Mouse (Mus musculus) limb, embryonic 13.5 days (tissue): ENCODE data around the gene Magi1. TPM values are rescaled to one million over a fixed set of nuclear protein-coding genes. Genes with fewer than 3 reads are reported as not detected.
A peak's percentile ranks its signal among the peaks of the same experiment; 100 is the strongest.

Experiments
- ATAC-seq: fragments of 200-750 bp; cut with Nextera tagmentation; 2 replicates; pipeline ENCODE4 v1.8.0; 2017; ENCODE audit warnings: low read depth, moderate number of reproducible peaks, moderate TSS enrichment; ENCODE audit not compliant: low FRiP score
- H3K27ac ChIP-seq: fragments of 300-500 bp; sonication (generic); 2 replicates; pipeline ENCODE4 v1.5.1; 2015; ENCODE audit warnings: inconsistent platforms, mild to moderate bottlenecking, moderate library complexity
- H3K27me3 ChIP-seq: fragments of 300-500 bp; sonication (generic); 2 replicates; pipeline ENCODE4 v1.6.1; 2015; ENCODE audit warnings: mild to moderate bottlenecking, inconsistent platforms
- H3K36me3 ChIP-seq: fragments of 300-500 bp; sonication (generic); 2 replicates; pipeline ENCODE4 v1.6.1; 2015; ENCODE audit warnings: inconsistent platforms, mild to moderate bottlenecking, moderate library complexity
- H3K4me1 ChIP-seq: fragments of 300-500 bp; sonication (generic); 2 replicates; pipeline ENCODE4 v1.6.1; 2015; ENCODE audit warnings: inconsistent platforms
- H3K4me2 ChIP-seq: fragments of 300-500 bp; sonication (generic); replicated peaks from 2 replicates; pipeline ENCODE4 v1.6.1; 2015; ENCODE audit warnings: inconsistent platforms, mild to moderate bottlenecking, moderate library complexity
- H3K4me3 ChIP-seq: fragments of 300-500 bp; sonication (generic); 2 replicates; pipeline ENCODE4 v1.5.1; 2015; ENCODE audit warnings: moderate library complexity, mild to moderate bottlenecking, inconsistent platforms
- H3K9ac ChIP-seq: fragments of 300-500 bp; sonication (generic); 2 replicates; pipeline ENCODE4 v1.6.1; 2015; ENCODE audit warnings: mild to moderate bottlenecking, inconsistent platforms
- H3K9me3 ChIP-seq: fragments of 300-500 bp; sonication (generic); 2 replicates; pipeline ENCODE4 v1.6.1; 2016; ENCODE audit warnings: inconsistent platforms
- WGBS: fragments of 180-500 bp; shearing (Covaris S2); methylation state at CpG from one replicate; pipeline ENCODE4 v1.1.7; 2015; 5-methylcytosine and 5-hydroxymethylcytosine counted together
- polyA plus RNA-seq: library from polyadenylated mRNA; unstranded; fragments of >200 nt; fragmentation: Nextera tagmentation; extraction: Ambion mirVana; gene quantifications from 2 replicates; pipeline ENCODE4 v1.2.1, GENCODE M21; 2015

The Magi1 gene
- polyA plus RNA-seq, 1 experiment from 2014 or later: 13.9 TPM

- Histone ChIP-seq H3K9me3 (no peaks in the 10 kb centered on the region), H3K4me1 (peaks cover 18% of the 10 kb centered on the region), H3K4me3 (no peak overlapping the region), H3K36me3 (no peaks in the 10 kb centered on the region), H3K27me3 (no peaks in the 10 kb centered on the region), H3K4me2 (no peak overlapping the region), H3K27ac (no peak overlapping the region), H3K9ac (no peak overlapping the region)
- whole genome bisulfite sequencing: 57% methylated on average over 2 of the region's 2 CpGs
- ATAC-seq: no peak
Observed at GRCm38 (mm10) chr6:93968721-93969120, 315.0 kb downstream of the Magi1 start.

- no peak overlapping the region for H3K9ac ChIP-seq
- H3K27ac ChIP-seq: 0 out of 2 replicates have a peak overlapping the region, but pooled peaks have one; percentile 22
- H3K4me2 ChIP-seq: no peak overlapping the region
- H3K4me1 ChIP-seq: 0 out of 2 replicates have a peak, but pooled peaks cover 3% of the 10 kb centered on the region
- 66% methylated on average over 5 of the region's 5 CpGs for WGBS
- no peaks in the 10 kb centered on the region for H3K27me3 ChIP-seq
- H3K36me3 ChIP-seq: no peaks in the 10 kb centered on the region
- H3K9me3 ChIP-seq: no peaks in the 10 kb centered on the region
- no peak overlapping the region for H3K4me3 ChIP-seq
- ATAC-seq: no peak
Observed at GRCm38 (mm10) chr6:93962757-93963336, 320.9 kb downstream of the Magi1 start.

DNA sequence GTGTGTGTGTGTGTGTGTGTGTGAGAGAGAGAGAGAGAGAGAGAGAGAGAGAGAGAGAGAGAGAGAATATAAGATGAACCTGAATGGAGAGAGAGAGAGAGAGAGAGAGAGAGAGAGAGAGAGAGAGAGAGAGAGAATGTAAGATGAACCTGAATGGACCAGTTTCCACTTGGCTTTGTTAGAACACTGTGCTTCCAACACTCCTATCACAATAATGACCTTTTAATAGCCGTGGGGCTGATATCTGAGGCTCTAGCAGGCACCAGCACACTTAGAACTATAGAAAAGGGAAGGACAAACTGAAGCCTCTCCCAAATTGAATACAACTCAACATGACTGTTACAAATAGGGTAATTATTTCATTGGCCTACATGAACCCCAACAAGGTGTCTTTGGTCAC, 321.9 kb downstream of the Magi1 start:
- 77% methylated on average over 1 of the region's 1 CpGs for WGBS
- Histone ChIP-seq H3K4me3 (no peak overlapping the region), H3K27me3 (no peaks in the 10 kb centered on the region), H3K27ac (no peak overlapping the region), H3K4me2 (no peak overlapping the region), H3K36me3 (no peaks in the 10 kb centered on the region), H3K9me3 (no peaks in the 10 kb centered on the region), H3K4me1 (peaks cover 5% of the 10 kb centered on the region; the same call in 1 of the 2 replicates), H3K9ac (no peak overlapping the region)
- no peak for ATAC-seq

GRCm38 (mm10) chr6:93957172-93957571, 326.5 kb downstream of the Magi1 start:
- ATAC-seq: no peak
- peaks cover 24% of the 10 kb centered on the region for H3K4me1 ChIP-seq
- no peak overlapping the region for H3K9ac ChIP-seq
- H3K4me2 ChIP-seq: no peak overlapping the region
- H3K27me3 ChIP-seq: no peaks in the 10 kb centered on the region
- 49% methylated on average over 2 of the region's 2 CpGs for WGBS
- H3K27ac ChIP-seq: no peak overlapping the region
- H3K4me3 ChIP-seq: no peak overlapping the region
- no peaks in the 10 kb centered on the region for H3K36me3 ChIP-seq
- H3K9me3 ChIP-seq: no peaks in the 10 kb centered on the region

GRCm38 (mm10) chr6:93946612-93947011, 337.1 kb downstream of the Magi1 start:
- Histone ChIP-seq H3K4me3 (no peak overlapping the region), H3K36me3 (no peaks in the 10 kb centered on the region), H3K27ac (no peak overlapping the region), H3K4me2 (no peak overlapping the region), H3K9me3 (no peaks in the 10 kb centered on the region), H3K27me3 (no peaks in the 10 kb centered on the region), H3K9ac (no peak overlapping the region), H3K4me1 (peaks cover 14% of the 10 kb centered on the region)
- ATAC-seq: no peak
- WGBS: 88% methylated on average over 2 of the region's 2 CpGs

DNA sequence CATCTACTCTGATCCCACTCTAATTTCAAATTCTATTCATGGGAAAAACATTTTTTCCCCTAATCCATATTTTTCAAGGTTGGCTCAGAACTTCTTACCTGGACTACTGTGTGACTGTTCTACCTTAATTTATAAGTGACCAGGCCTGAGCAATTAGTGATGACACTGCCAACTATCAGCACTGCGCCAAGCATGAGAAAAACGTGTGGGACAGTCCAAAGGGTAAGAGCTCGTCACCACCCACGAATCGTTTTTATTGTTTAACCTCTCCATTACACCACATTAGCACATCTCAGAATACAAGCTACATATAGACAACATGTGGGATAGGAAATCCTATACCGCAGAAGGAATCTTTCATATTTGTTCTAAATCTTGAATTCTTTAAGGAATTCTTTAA, 347.4 kb downstream of the Magi1 start:
- 82% methylated on average over 6 of the region's 6 CpGs for WGBS
- Histone ChIP-seq H3K27me3 (no peaks in the 10 kb centered on the region), H3K9ac (no peak overlapping the region), H3K4me2 (no peak overlapping the region), H3K4me3 (no peak overlapping the region), H3K9me3 (no peaks in the 10 kb centered on the region), H3K4me1 (peaks cover 2% of the 10 kb centered on the region; the same call in 1 of the 2 replicates), H3K36me3 (no peaks in the 10 kb centered on the region), H3K27ac (no peak overlapping the region)
- ATAC-seq: no peak

DNA sequence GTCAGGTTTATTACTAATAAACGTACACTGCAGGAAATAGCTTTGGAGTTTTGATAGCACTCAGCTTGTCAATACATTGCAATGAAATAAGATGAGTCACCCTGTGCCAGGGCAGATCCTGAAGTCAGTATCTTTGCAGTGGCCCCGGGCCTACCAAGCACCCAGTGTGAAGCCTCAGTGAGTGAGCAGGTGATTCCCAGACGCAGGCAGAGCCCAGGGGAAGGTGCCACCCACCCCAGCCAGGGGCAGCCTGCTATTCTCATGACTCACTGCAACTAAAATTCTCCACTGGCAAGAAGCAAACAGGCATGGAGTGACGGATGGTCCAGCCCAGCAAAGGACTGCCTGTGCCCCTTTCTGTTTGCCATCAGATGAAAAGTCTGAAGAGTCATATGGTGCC, 347.9 kb downstream of the Magi1 start:
- H3K4me1 ChIP-seq: peaks cover 3% of the 10 kb centered on the region; the same call in 1 of the 2 replicates
- ATAC-seq: no peak
- H3K9me3 ChIP-seq: no peaks in the 10 kb centered on the region
- no peak overlapping the region for H3K27ac ChIP-seq
- H3K4me2 ChIP-seq: no peak overlapping the region
- H3K4me3 ChIP-seq: no peak overlapping the region
- no peaks in the 10 kb centered on the region for H3K27me3 ChIP-seq
- no peak overlapping the region for H3K9ac ChIP-seq
- 66% methylated on average over 4 of the region's 4 CpGs for WGBS
- no peaks in the 10 kb centered on the region for H3K36me3 ChIP-seq

DNA sequence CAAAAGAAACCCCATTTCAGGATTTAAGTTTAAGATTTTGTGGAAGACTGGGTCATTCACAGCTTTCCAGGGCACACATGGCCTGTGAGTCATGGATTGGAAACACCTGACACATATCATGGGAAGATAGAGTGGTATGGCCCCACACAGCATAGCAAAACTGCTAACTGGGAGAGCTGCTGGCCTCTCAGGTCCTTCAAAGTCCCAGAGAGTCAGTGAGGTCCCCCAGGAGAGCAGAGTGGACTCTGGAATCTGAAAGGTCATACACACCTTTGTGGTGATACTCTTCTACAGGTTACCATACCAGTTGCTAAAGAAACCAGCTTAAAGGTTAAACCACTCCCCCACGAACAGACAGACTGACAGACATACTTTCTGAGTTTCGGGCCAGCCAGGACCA, 349.0 kb downstream of the Magi1 start:
- H3K27ac ChIP-seq: no peak overlapping the region

GRCm38 (mm10) chr6:93924568-93924967, 359.1 kb downstream of the Magi1 start:
- Histone ChIP-seq H3K9me3 (no peaks in the 10 kb centered on the region), H3K36me3 (no peaks in the 10 kb centered on the region), H3K27me3 (no peaks in the 10 kb centered on the region), H3K4me3 (no peak overlapping the region), H3K27ac (no peak overlapping the region), H3K9ac (no peak overlapping the region), H3K4me2 (no peak overlapping the region), H3K4me1 (peaks cover 27% of the 10 kb centered on the region)
- WGBS: 74% methylated on average over 2 of the region's 2 CpGs
- no peak for ATAC-seq

More for the DNA sequence above, 349.0 kb downstream of the Magi1 start:
- Histone ChIP-seq H3K36me3 (no peaks in the 10 kb centered on the region), H3K9me3 (no peaks in the 10 kb centered on the region), H3K9ac (no peak overlapping the region), H3K4me3 (no peak overlapping the region), H3K4me1 (peaks cover 3% of the 10 kb centered on the region; the same call in 1 of the 2 replicates), H3K4me2 (no peak overlapping the region), H3K27me3 (no peaks in the 10 kb centered on the region)
- 85% methylated on average over 2 of the region's 2 CpGs for WGBS
- no peak for ATAC-seq

GRCm38 (mm10) chr6:93923972-93924371, 359.7 kb downstream of the Magi1 start:
- H3K4me2 ChIP-seq: no peak overlapping the region
- no peaks in the 10 kb centered on the region for H3K9me3 ChIP-seq
- H3K27me3 ChIP-seq: no peaks in the 10 kb centered on the region
- H3K4me1 ChIP-seq: peaks cover 27% of the 10 kb centered on the region
- H3K36me3 ChIP-seq: no peaks in the 10 kb centered on the region
- no peak for ATAC-seq
- WGBS: 55% methylated on average over 3 of the region's 3 CpGs
- no peak overlapping the region for H3K9ac ChIP-seq
- no peak overlapping the region for H3K27ac ChIP-seq
- H3K4me3 ChIP-seq: no peak overlapping the region

DNA sequence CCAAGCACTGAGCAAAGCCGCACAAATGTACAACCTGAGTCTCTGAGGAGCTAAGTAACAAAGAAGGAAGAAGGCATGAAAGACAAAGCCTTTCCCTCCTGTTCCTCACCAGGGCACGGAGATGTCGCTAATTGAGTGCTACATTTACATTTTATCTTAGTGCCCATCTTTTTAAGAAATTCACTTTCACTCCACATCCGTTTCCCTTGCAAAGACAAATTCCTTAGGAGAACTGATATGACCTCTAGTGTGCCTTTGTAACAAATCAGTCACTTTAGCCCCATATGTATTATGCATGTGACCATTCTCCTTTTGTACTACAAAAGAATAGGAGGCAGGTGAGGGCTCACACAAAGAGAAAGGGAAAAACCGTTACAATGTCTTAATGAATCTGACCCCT, 360.4 kb downstream of the Magi1 start:
- Histone ChIP-seq H3K27ac (no peak overlapping the region), H3K36me3 (no peaks in the 10 kb centered on the region), H3K4me1 (peaks cover 27% of the 10 kb centered on the region), H3K27me3 (no peaks in the 10 kb centered on the region), H3K4me3 (no peak overlapping the region), H3K4me2 (no peak overlapping the region), H3K9me3 (no peaks in the 10 kb centered on the region), H3K9ac (no peak overlapping the region)
- 80% methylated on average over 5 of the region's 5 CpGs for WGBS
- no peak for ATAC-seq

GRCm38 (mm10) chr6:93922931-93923330, 360.8 kb downstream of the Magi1 start:
- no peak for ATAC-seq
- no peak overlapping the region for H3K4me2 ChIP-seq
- H3K27ac ChIP-seq: no peak overlapping the region
- WGBS: 84% methylated on average over 7 of the region's 7 CpGs
- H3K4me1 ChIP-seq: peaks cover 27% of the 10 kb centered on the region
- no peaks in the 10 kb centered on the region for H3K9me3 ChIP-seq
- no peaks in the 10 kb centered on the region for H3K27me3 ChIP-seq
- no peak overlapping the region for H3K9ac ChIP-seq
- no peak overlapping the region for H3K4me3 ChIP-seq
- H3K36me3 ChIP-seq: no peaks in the 10 kb centered on the region

DNA sequence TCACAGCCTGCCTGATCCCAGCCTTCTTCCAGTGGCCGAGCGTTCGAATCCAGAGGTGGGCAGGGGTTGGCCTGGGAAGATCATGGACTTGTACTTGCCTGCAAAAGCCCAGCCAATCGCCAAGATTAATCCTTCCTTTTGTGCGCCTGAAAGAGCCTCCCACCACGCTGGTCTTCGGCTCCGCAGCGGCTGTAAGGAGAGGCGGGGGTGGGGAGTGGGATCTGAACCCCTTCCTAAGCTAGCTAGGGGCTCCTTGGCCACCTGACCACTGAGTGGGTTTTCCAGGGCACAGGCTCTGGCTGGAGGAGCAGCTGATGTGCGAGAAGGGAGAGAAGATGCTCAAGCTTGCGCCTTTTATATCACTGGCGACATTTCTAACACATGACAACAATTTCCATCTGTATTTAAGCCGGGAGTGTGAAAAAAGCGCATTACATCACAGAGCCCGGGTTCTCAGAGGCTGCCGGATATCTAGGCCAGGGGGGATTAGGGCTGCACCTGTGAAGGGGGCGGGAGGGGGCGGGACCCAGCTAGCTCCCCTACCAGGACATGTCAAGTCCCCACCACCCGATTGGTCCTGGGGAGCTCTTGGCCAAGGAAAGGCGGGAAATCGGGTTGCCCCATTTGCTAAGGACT, 370.4 kb downstream of the Magi1 start:
- no peaks in the 10 kb centered on the region for H3K9me3 ChIP-seq
- no peaks in the 10 kb centered on the region for H3K36me3 ChIP-seq
- peak overlapping the region; percentile 70 for H3K4me2 ChIP-seq
- peak; percentile 28; the same call in 1 of the 2 replicates for ATAC-seq
- peaks cover 47% of the 10 kb centered on the region for H3K4me1 ChIP-seq
- H3K9ac ChIP-seq: peak overlapping the region; percentile 71
- WGBS: 2% methylated on average over 22 of the region's 22 CpGs
- H3K4me3 ChIP-seq: peak overlapping the region; percentile 46
- no peaks in the 10 kb centered on the region for H3K27me3 ChIP-seq
- peak overlapping the region; percentile 96 for H3K27ac ChIP-seq
